Mouse (Mus musculus) thymus, adult 18-20 months (tissue): ENCODE measurements around the gene Cacnb2.

Experiments used
- DNase-seq, 2 experiments: peaks; one replicate each; pipeline ENCODE4 v3.0.0; 2022; ENCODE audit warnings: mixed read lengths in 2 of 2

The Cacnb2 gene

GRCm38 (mm10) chr2:14787983-14788382, 185.1 kb downstream of the Cacnb2 start:
- no peak for DNase-seq

GRCm38 (mm10) chr2:14801446-14802046, 198.7 kb downstream of the Cacnb2 start:
- DNase-seq = no peak

GRCm38 (mm10) chr2:14807650-14808347, 204.9 kb downstream of the Cacnb2 start:
- no peak for DNase-seq

GRCm38 (mm10) chr2:14814977-14815376, 212.1 kb downstream of the Cacnb2 start:
- DNase-seq = no peak

GRCm38 (mm10) chr2:14818651-14819050, 215.8 kb downstream of the Cacnb2 start:
- no peak for DNase-seq

- DNase-seq = no peak
Measured at GRCm38 (mm10) chr2:14820946-14821345, 218.1 kb downstream of the Cacnb2 start.

GRCm38 (mm10) chr2:14823105-14823504, 220.2 kb downstream of the Cacnb2 start:
- no peak for DNase-seq

- DNase-seq = no peak
Measured at GRCm38 (mm10) chr2:14823816-14824348, 221.0 kb downstream of the Cacnb2 start.

GRCm38 (mm10) chr2:14825146-14825545, 222.3 kb downstream of the Cacnb2 start:
- DNase-seq = no peak

- no peak for DNase-seq
Measured at GRCm38 (mm10) chr2:14829451-14829850, 226.6 kb downstream of the Cacnb2 start.

- no peak for DNase-seq
Measured at GRCm38 (mm10) chr2:14831308-14831707, 228.4 kb downstream of the Cacnb2 start.

GRCm38 (mm10) chr2:14834700-14835317, 231.9 kb downstream of the Cacnb2 start:
- DNase-seq = no peak

GRCm38 (mm10) chr2:14841272-14841671, 238.4 kb downstream of the Cacnb2 start:
- no peak for DNase-seq

- no peak for DNase-seq
Measured at GRCm38 (mm10) chr2:14846727-14847126, 243.8 kb downstream of the Cacnb2 start.

- DNase-seq = no peak
Measured at GRCm38 (mm10) chr2:14847188-14847587, 244.3 kb downstream of the Cacnb2 start.

- no peak for DNase-seq
Measured at GRCm38 (mm10) chr2:14850831-14851230, 247.9 kb downstream of the Cacnb2 start.

GRCm38 (mm10) chr2:14851383-14851782, 248.5 kb downstream of the Cacnb2 start:
- DNase-seq = peak; percentile 16 to 30

GRCm38 (mm10) chr2:14854054-14854453, 251.2 kb downstream of the Cacnb2 start:
- DNase-seq = no peak

GRCm38 (mm10) chr2:14858301-14858700, 255.4 kb downstream of the Cacnb2 start:
- DNase-seq = no peak

GRCm38 (mm10) chr2:14860350-14860749, 257.5 kb downstream of the Cacnb2 start:
- DNase-seq = no peak

- no peak for DNase-seq
Measured at GRCm38 (mm10) chr2:14861613-14862012, 258.7 kb downstream of the Cacnb2 start.

GRCm38 (mm10) chr2:14862981-14863380, 260.1 kb downstream of the Cacnb2 start:
- DNase-seq = no peak

- DNase-seq = no peak
Measured at GRCm38 (mm10) chr2:14873116-14873515, 270.2 kb downstream of the Cacnb2 start.

GRCm38 (mm10) chr2:14873701-14874181, 270.9 kb downstream of the Cacnb2 start:
- DNase-seq = no peak
